Mouse (Mus musculus) CH12.LX (cell line): ENCODE measurements at regions not wholly inside any gene's neighbourhood (a gene's known extent, or its start where the extent isn't known, plus 50 kb on each side); places are given as distances from the start of the nearest gene placed in this dataset.

Source experiments
- DNase-seq: peaks from one replicate; pipeline ENCODE4 v3.0.0-alpha.2; 2013; ENCODE audit errors: extremely low read depth
- H3K27ac ChIP-seq: 2 replicates; pipeline ENCODE4 v1.5.1; 2012; ENCODE audit warnings: low read depth, mild to moderate bottlenecking, control low read depth, moderate library complexity; ENCODE audit not compliant: insufficient read depth
- H3K27me3 ChIP-seq: replicated peaks from 2 replicates; pipeline ENCODE3; 2012; ENCODE audit warnings: inconsistent platforms
- H3K36me3 ChIP-seq, 2 experiments: replicated peaks in 1 of 2; 2 replicates each; pipeline versions ENCODE3 to v1.6.1; 2012; ENCODE audit warnings: inconsistent platforms in 1 of 2, low read length in 1 of 2, mild to moderate bottlenecking in 1 of 2, mixed read lengths in 1 of 2, moderate library complexity in 1 of 2; ENCODE audit not compliant: control insufficient read depth in 1 of 2, insufficient read depth in 1 of 2
- H3K4me1 ChIP-seq, 2 experiments: 2 replicates each; pipeline ENCODE4 v1.6.1; 2012; ENCODE audit warnings: inconsistent platforms in 1 of 2, moderate library complexity in 1 of 2; ENCODE audit not compliant: insufficient read depth in 2 of 2, control insufficient read depth in 1 of 2
- H3K4me2 ChIP-seq: 2 replicates; pipeline ENCODE4 v1.6.1; 2012; ENCODE audit warnings: low read depth, mild to moderate bottlenecking, control low read depth; ENCODE audit not compliant: poor library complexity, insufficient read depth, severe bottlenecking
- H3K4me3 ChIP-seq, 3 experiments: fragments of 150-350 bp in 1 of 3; sonication (generic) in 1 of 3; replicated peaks in 1 of 3; 2 replicates each; pipeline versions ENCODE3 to v1.5.1; 2011 to 2012; ENCODE audit warnings: low read depth in 2 of 3, low read length in 2 of 3, mild to moderate bottlenecking in 2 of 3, moderate library complexity in 2 of 3, control low read depth in 1 of 3, improper control_type of control experiment in 1 of 3, inconsistent platforms in 1 of 3, mixed read lengths in 1 of 3; ENCODE audit not compliant: poor library complexity in 1 of 3
- H3K79me2 ChIP-seq: replicated peaks from 2 replicates; pipeline ENCODE4 v1.6.1; 2012; ENCODE audit warnings: mild to moderate bottlenecking, moderate library complexity; ENCODE audit not compliant: control insufficient read depth, poor library complexity, insufficient read depth, severe bottlenecking; ENCODE audit errors: extremely low read depth
- H3K9ac ChIP-seq: 2 replicates; pipeline ENCODE4 v1.6.1; 2012; ENCODE audit warnings: low read depth, mild to moderate bottlenecking, control low read depth, moderate library complexity; ENCODE audit not compliant: insufficient read depth
- H3K9me3 ChIP-seq: replicated peaks from 2 replicates; pipeline ENCODE3; 2012; ENCODE audit warnings: low read length, inconsistent platforms, mixed read lengths
- CHD1 ChIP-seq: IDR thresholded peaks from 2 replicates; pipeline ENCODE4 v1.6.1; 2012; ENCODE audit warnings: low read depth, low read length, improper control_type of control experiment, inconsistent platforms
- CTCF ChIP-seq, 2 experiments: IDR thresholded peaks in 1 of 2; conservative IDR thresholded peaks in 1 of 2; 2 replicates each; pipeline ENCODE4 v1.5.1; 2011 to 2012; ENCODE audit warnings: low read depth in 2 of 2, low read length in 2 of 2, improper control_type of control experiment in 1 of 2, inconsistent platforms in 1 of 2, mild to moderate bottlenecking in 1 of 2, moderate library complexity in 1 of 2
- ELF1 ChIP-seq: IDR thresholded peaks from 2 replicates; pipeline ENCODE4 v1.6.1; 2014; ENCODE audit warnings: low read depth, mild to moderate bottlenecking, inconsistent platforms, low read length, improper control_type of control experiment
- ETS1 ChIP-seq: conservative IDR thresholded peaks from 2 replicates; pipeline ENCODE4 v1.6.1; 2012; ENCODE audit warnings: low read depth, mild to moderate bottlenecking, inconsistent platforms, low read length, improper control_type of control experiment, moderate library complexity
- GABPA ChIP-seq: IDR thresholded peaks from 2 replicates; pipeline ENCODE4 v1.6.1; 2012; ENCODE audit warnings: low read depth, low read length, improper control_type of control experiment, inconsistent platforms; ENCODE audit not compliant: insufficient replicate concordance
- HCFC1 ChIP-seq: IDR thresholded peaks from 2 replicates; pipeline ENCODE4 v1.6.1; 2012; ENCODE audit warnings: low read depth, mild to moderate bottlenecking, inconsistent platforms, low read length, improper control_type of control experiment
- JUN ChIP-seq: IDR thresholded peaks from 2 replicates; pipeline ENCODE4 v1.6.1; 2011; ENCODE audit warnings: low read depth, mild to moderate bottlenecking, low read length, improper control_type of control experiment, moderate library complexity; ENCODE audit not compliant: insufficient read depth
- KAT2A ChIP-seq: IDR thresholded peaks from 2 replicates; pipeline ENCODE4 v1.6.1; 2012; ENCODE audit warnings: low read length, improper control_type of control experiment, inconsistent platforms; ENCODE audit not compliant: insufficient replicate concordance
- MAX ChIP-seq: IDR thresholded peaks from 2 replicates; pipeline ENCODE4 v1.6.1; 2011; ENCODE audit warnings: low read length, improper control_type of control experiment
- MEF2A ChIP-seq: IDR thresholded peaks from 2 replicates; pipeline ENCODE4 v1.6.1; 2014; ENCODE audit warnings: low read depth, mild to moderate bottlenecking, inconsistent platforms, low read length, improper control_type of control experiment, borderline replicate concordance
- MYC ChIP-seq: IDR thresholded peaks from 2 replicates; pipeline ENCODE4 v1.6.1; 2011; ENCODE audit warnings: low read depth, mild to moderate bottlenecking, improper control_type of control experiment, low read length
- NRF1 ChIP-seq: IDR thresholded peaks from 2 replicates; pipeline ENCODE4 v1.6.1; 2014; ENCODE audit warnings: low read depth, mild to moderate bottlenecking, inconsistent platforms, low read length, improper control_type of control experiment, moderate library complexity
- RAD21 ChIP-seq: IDR thresholded peaks from 2 replicates; pipeline ENCODE4 v1.6.1; 2011; ENCODE audit warnings: low read depth, mild to moderate bottlenecking, low read length, improper control_type of control experiment, moderate library complexity
- SMC3 ChIP-seq: IDR thresholded peaks from 2 replicates; pipeline ENCODE4 v1.6.1; 2011; ENCODE audit warnings: low read depth, low read length, improper control_type of control experiment
- TBP ChIP-seq: conservative IDR thresholded peaks from 2 replicates; pipeline ENCODE4 v1.6.1; 2011; ENCODE audit warnings: low read depth, low read length, improper control_type of control experiment
- USF2 ChIP-seq: conservative IDR thresholded peaks from 2 replicates; pipeline ENCODE4 v1.6.1; 2011; ENCODE audit warnings: low read depth, low read length, improper control_type of control experiment
- ZC3H11A ChIP-seq: IDR thresholded peaks from 2 replicates; pipeline ENCODE4 v1.6.1; 2012; ENCODE audit warnings: low read depth, mild to moderate bottlenecking, inconsistent platforms, low read length, improper control_type of control experiment
- dilution Hi-C: fragments of 300-500 bp; cut with MboI; formaldehyde crosslinking; loops from 2 replicates; pipeline ENCODE4 v1.14.3; 2020; ENCODE audit warnings: low sequenced_read_pairs; ENCODE audit not compliant: extremely low pct_unique_long_range_greater_than_20kb, extremely low pct_ligation_motif_present
- in situ Hi-C: fragments of 300-500 bp; cut with MboI; formaldehyde crosslinking; loops from 3 replicates; pipeline ENCODE4 v1.14.3; 2019; ENCODE audit warnings: low sequenced_read_pairs, low pct_ligation_motif_present, low pct_unique_long_range_greater_than_20kb, mixed read lengths

DNA sequence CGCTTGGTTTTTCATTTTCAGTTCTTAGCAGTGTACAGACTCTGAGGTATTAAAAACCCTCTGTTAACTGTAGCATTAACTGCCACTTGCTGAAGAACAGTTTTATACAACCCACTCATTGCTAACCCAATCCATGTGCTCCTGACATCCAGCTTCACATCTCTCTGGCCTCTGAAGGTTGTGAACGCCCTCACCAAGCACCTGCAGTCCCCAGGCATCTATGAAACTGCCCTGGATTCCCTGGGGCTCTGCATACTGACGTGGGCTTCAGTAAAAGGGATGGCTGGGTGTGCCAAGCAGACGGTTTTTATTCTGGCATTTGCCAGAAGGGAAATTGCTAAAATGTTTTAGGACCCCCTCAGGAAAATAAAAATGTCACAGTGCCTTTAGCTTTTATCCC, 2232.2 kb upstream of the Gm7489 start:
- Histone ChIP-seq H3K4me1 (peaks cover 3 to 8% of the 10 kb centered on the region in 2 experiments; a peak in 1 of 4 replicates), H3K27me3 (no peaks in the 10 kb centered on the region), H3K79me2 (no peaks in the 10 kb centered on the region), H3K9ac (no peak overlapping the region), H3K27ac (no peak overlapping the region), H3K4me2 (no peak overlapping the region; the same call in 1 of the 2 replicates), H3K36me3 (no peaks in the 10 kb centered on the region), H3K9me3 (no peaks in the 10 kb centered on the region), H3K4me3 (no peak overlapping the region)
- in situ Hi-C loops (no loop called here), dilution Hi-C loops (no loop called here)
- TF ChIP-seq RAD21 (no peak), ZC3H11A (no peak), TBP (no peak), GABPA (no peak), NRF1 (no peak), USF2 (no peak), ELF1 (no peak), MEF2A (no peak)
- DNase-seq, result no peak

DNA sequence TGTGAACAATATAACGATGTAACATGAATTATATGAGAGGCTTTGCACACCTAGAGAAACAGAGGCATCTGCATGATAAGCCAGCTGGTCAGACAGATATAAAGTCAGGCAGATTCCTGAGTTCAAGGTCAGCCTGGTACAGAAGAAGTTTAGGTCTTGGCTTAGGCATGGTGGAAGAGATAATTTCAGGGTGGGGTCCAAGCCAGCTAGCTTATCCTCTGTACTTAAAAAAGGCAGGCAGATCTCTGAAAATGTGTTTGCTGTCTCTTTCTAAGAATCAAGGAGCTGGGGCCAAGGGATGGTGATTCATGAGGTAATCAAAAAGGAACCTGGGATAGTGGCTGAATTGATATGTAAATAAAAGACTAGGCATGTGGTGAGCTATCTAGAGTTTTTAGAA, 2227.1 kb upstream of the Gm7489 start:
- no peaks in the 10 kb centered on the region for H3K36me3 ChIP-seq
- no peak for TF ChIP-seq ZC3H11A
- TF ChIP-seq ETS1, result no peak
- no peak for TF ChIP-seq ELF1
- TF ChIP-seq RAD21, result no peak
- no peak for TF ChIP-seq HCFC1
- TF ChIP-seq CTCF (conservative IDR thresholded peaks at IDR 0.05 in 1 of 2, IDR thresholded peaks at IDR 0.05 in 1 of 2; ENCODE audit: low read depth in 2 of 2, low read length in 2 of 2), result no peak
- TF ChIP-seq KAT2A, result no peak
- no peak for TF ChIP-seq MAX
- TF ChIP-seq JUN, result no peak
- no peak for TF ChIP-seq MYC
- TF ChIP-seq CHD1, result no peak
- TF ChIP-seq SMC3, result no peak
- TF ChIP-seq, all 38 proteins: peak for 0
- no peaks in the 10 kb centered on the region for H3K79me2 ChIP-seq
- in situ Hi-C loops, result no loop called here
- no peak overlapping the region for H3K27ac ChIP-seq
- no peaks in the 10 kb centered on the region for H3K27me3 ChIP-seq
- no peak overlapping the region for H3K9ac ChIP-seq
- H3K4me1 ChIP-seq, result peaks cover 0 to 11% of the 10 kb centered on the region in 2 experiments; a peak in 2 of 4 replicates
- H3K9me3 ChIP-seq, result no peaks in the 10 kb centered on the region
- dilution Hi-C loops, result no loop called here
- DNase-seq, result no peak
- H3K4me3 ChIP-seq, result no peak overlapping the region
- no peak overlapping the region for H3K4me2 ChIP-seq
